Mouse (Mus musculus) liver, embryonic 14.5 days (tissue): ENCODE results near the gene Mpp3.

ENCODE experiments used
- CTCF ChIP-seq: IDR thresholded peaks from 2 replicates; pipeline ENCODE4 v1.5.1; 2016; ENCODE audit warnings: antibody characterized with exemption, low read depth, control low read depth
- EP300 ChIP-seq: IDR thresholded peaks from 2 replicates; pipeline ENCODE4 v1.6.1; 2016; ENCODE audit warnings: antibody characterized with exemption, low read depth

- no peak for TF ChIP-seq CTCF
- TF ChIP-seq EP300 = no peak
Measured at GRCm38 (mm10) chr11:101968311-101968710, 60.0 kb downstream of the Mpp3 start.
